Mouse (Mus musculus) small intestine, adult 2 months (tissue): Measurements from ENCODE around the gene Rnaseh2a. TPM values are rescaled to one million over a fixed set of nuclear protein-coding genes. Genes with fewer than 3 reads are reported as not detected.

Experiments
- H3K27ac ChIP-seq: fragments of 200-500 bp; 2 replicates; pipeline ENCODE4 v1.5.1; 2012; ENCODE audit warnings: low read depth, low read length, control low read depth, inconsistent platforms; ENCODE audit not compliant: insufficient read depth
- H3K27me3 ChIP-seq: fragments of 200-500 bp; 2 replicates; pipeline ENCODE4 v1.6.1; 2012; ENCODE audit warnings: mild to moderate bottlenecking, moderate library complexity, low read length, inconsistent platforms; ENCODE audit not compliant: control insufficient read depth, insufficient read depth
- H3K36me3 ChIP-seq: fragments of 200-500 bp; 2 replicates; pipeline ENCODE4 v1.6.1; 2012; ENCODE audit warnings: mild to moderate bottlenecking, low read length, control low read depth, inconsistent platforms; ENCODE audit not compliant: control insufficient read depth, insufficient read depth
- H3K4me1 ChIP-seq: fragments of 200-500 bp; 2 replicates; pipeline ENCODE4 v1.6.1; 2012; ENCODE audit warnings: low read length, inconsistent platforms, mixed read lengths; ENCODE audit not compliant: control insufficient read depth, insufficient read depth, insufficient read length
- H3K4me3 ChIP-seq: fragments of 200-500 bp; 2 replicates; pipeline ENCODE4 v1.5.1; 2012; ENCODE audit warnings: low read depth, mild to moderate bottlenecking, control low read depth, inconsistent platforms, low read length, moderate library complexity
- CTCF ChIP-seq: fragments of 200-500 bp; IDR thresholded peaks from 2 replicates; pipeline ENCODE4 v1.5.1; 2012; ENCODE audit warnings: low read depth, mild to moderate bottlenecking, control low read depth, inconsistent platforms, low read length, moderate library complexity, mixed read lengths; ENCODE audit not compliant: insufficient replicate concordance, insufficient read length; ENCODE audit errors: extremely low read depth
- POLR2A ChIP-seq: fragments of 200-500 bp; IDR thresholded peaks from 2 replicates; pipeline ENCODE4 v1.6.1; 2012; ENCODE audit warnings: low read depth, mild to moderate bottlenecking, control low read depth, inconsistent platforms, low read length, moderate library complexity
- WGBS: fragments of 180-500 bp; shearing (Covaris S2); methylation state at CpG from one replicate; pipeline ENCODE4 v1.1.7; 2018; 5-methylcytosine and 5-hydroxymethylcytosine counted together
- polyA plus RNA-seq: library from polyadenylated mRNA; depleted of rRNA; stranded (reverse); fragments of >200 nt; gene quantifications from 2 replicates; pipeline ENCODE4 v1.2.3, GENCODE M21; 2012

The Rnaseh2a gene
- polyA plus RNA-seq, 1 experiment = 29.1 TPM

GRCm38 (mm10) chr8:84973079-84973478 is 3.5 kb upstream of the Rnaseh2a start:
- WGBS = 92% methylated on average over 1 of the region's 1 CpGs
- Histone ChIP-seq H3K4me1 (peaks cover 13% of the 10 kb centered on the region), H3K36me3 (peaks cover 11% of the 10 kb centered on the region), H3K4me3 (no peak overlapping the region), H3K27me3 (no peaks in the 10 kb centered on the region), H3K27ac (no peak overlapping the region)
- TF ChIP-seq POLR2A = no peak

DNA sequence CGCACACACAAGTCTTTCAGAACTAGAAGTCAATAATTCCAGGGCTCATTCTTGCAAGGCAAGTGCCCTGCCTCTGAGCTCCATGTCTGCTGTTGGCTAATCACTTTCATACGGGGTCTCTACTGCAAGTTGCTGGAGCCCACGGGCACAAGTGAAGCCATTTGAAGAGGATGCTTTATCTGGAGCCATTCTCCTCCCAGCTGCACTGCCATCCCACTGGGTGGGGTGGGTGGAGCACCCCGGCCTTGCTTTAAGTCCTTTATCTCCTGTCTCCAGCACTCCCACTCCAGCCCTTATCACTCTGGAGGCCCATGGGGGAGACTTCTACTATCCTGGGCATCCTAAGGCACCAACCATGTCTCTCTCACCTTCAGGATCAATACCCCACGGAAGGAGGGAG is 1.3 kb upstream of the Rnaseh2a start:
- H3K4me3 ChIP-seq = no peak overlapping the region
- H3K4me1 ChIP-seq = peaks cover 16% of the 10 kb centered on the region

GRCm38 (mm10) chr8:84970135-84970790 is 696 bp upstream of the Rnaseh2a start:
- Histone ChIP-seq H3K27me3 (no peaks in the 10 kb centered on the region), H3K4me3 (peak overlapping the region; percentile 70), H3K4me1 (peaks cover 18% of the 10 kb centered on the region), H3K36me3 (peaks cover 11% of the 10 kb centered on the region), H3K27ac (peak overlapping the region; percentile 77)
- TF ChIP-seq CTCF (no peak), POLR2A (no peak)
- 5% methylated on average over 21 of the region's 21 CpGs for WGBS

More for the DNA sequence above, 1.3 kb upstream of the Rnaseh2a start:
- Histone ChIP-seq H3K27ac (no peak overlapping the region), H3K27me3 (no peaks in the 10 kb centered on the region), H3K36me3 (peaks cover 11% of the 10 kb centered on the region)
- no peak for TF ChIP-seq CTCF
- TF ChIP-seq POLR2A = no peak
- WGBS = 56% methylated on average over 5 of the region's 5 CpGs

- Histone ChIP-seq H3K27me3 (no peaks in the 10 kb centered on the region), H3K4me1 (peaks cover 17% of the 10 kb centered on the region), H3K4me3 (peak overlapping the region; percentile 70; the same call in 1 of the 2 replicates), H3K36me3 (peaks cover 11% of the 10 kb centered on the region), H3K27ac (peak overlapping the region; percentile 77)
- 3% methylated on average over 2 of the region's 2 CpGs for WGBS
- no peak for TF ChIP-seq CTCF
- TF ChIP-seq POLR2A = no peak
These were observed 917 bp downstream of the Rnaseh2a start for GRCm38 (mm10) chr8:84968650-84969049.

DNA sequence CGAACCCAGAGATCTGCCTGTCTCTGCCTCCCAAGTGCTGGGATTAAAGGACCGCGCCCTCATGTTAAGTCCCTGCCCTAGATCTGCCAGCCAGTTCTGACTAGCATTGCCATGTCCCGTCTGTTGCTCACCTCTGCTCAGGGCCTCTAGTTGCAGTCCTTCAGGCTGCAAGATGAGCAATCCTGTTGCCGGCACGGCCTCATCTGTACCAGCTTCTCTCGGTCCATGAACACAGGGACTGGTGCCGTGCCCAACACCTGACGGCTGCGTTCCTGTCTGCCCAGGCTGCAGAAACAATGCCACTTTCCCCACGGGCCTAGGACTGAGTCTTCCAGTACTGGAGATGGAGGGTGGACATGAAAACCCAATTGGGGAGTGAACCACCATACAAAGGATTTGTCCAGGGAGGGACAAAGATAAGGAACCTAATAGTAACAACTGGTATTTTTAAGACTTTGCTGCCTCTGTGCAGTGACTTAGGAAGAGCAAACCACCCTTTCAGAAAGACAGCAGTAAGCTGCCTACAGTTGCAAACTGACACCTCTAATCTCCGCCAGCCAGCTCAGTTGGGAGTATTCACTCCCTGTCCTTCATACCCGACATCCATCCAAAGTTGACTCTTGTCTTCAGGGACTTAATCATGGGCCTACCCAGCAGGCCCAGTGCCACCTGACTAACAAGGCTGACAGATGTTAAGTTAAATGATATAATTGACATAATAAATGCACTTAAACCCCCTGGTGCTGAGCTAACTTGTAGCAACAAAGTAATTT is 1.8 kb downstream of the Rnaseh2a start:
- 91% methylated on average over 13 of the region's 13 CpGs for WGBS
- H3K4me1 ChIP-seq = peaks cover 17% of the 10 kb centered on the region
- H3K27ac ChIP-seq = no peak overlapping the region
- H3K36me3 ChIP-seq = peaks cover 10% of the 10 kb centered on the region
- H3K27me3 ChIP-seq = no peaks in the 10 kb centered on the region
- TF ChIP-seq CTCF (no peak), POLR2A (no peak)
- H3K4me3 ChIP-seq = no peak overlapping the region

- Histone ChIP-seq H3K36me3 (peaks cover 7% of the 10 kb centered on the region), H3K27ac (peak overlapping the region; percentile 10; the same call in 1 of the 2 replicates), H3K27me3 (no peaks in the 10 kb centered on the region), H3K4me3 (no peak overlapping the region), H3K4me1 (peaks cover 17% of the 10 kb centered on the region)
- WGBS = 33% methylated on average over 3 of the region's 3 CpGs
- TF ChIP-seq POLR2A (no peak), CTCF (no peak)
These were observed 3.0 kb downstream of the Rnaseh2a start for GRCm38 (mm10) chr8:84966603-84967002.

- WGBS = under 1% methylated on average over 41 of the region's 41 CpGs
- Histone ChIP-seq H3K27me3 (no peaks in the 10 kb centered on the region), H3K4me3 (peak overlapping the region; percentile 74), H3K4me1 (peaks cover 17% of the 10 kb centered on the region), H3K27ac (peak overlapping the region; percentile 9; the same call in 1 of the 2 replicates), H3K36me3 (0 out of 2 replicates have a peak, but pooled peaks cover 3% of the 10 kb centered on the region)
- no peak for TF ChIP-seq CTCF
- no peak for TF ChIP-seq POLR2A
These were observed 3.8 kb downstream of the Rnaseh2a start for GRCm38 (mm10) chr8:84965731-84966291.
